Mouse (Mus musculus) liver, adult 2 months (tissue): ENCODE measurements around the gene Aip. TPM values are rescaled to one million over a fixed set of nuclear protein-coding genes. Genes with fewer than 3 reads are reported as not detected.

ENCODE experiments used
- DNase-seq: peaks from one replicate; pipeline ENCODE4 v3.0.0-alpha.2; 2011; ENCODE audit warnings: low read depth, low spot score; ENCODE audit errors: extremely low read depth
- H3K27ac ChIP-seq: fragments of 200-500 bp; replicated peaks from 2 replicates; pipeline ENCODE4 v1.5.1; 2012; ENCODE audit warnings: low read depth, mild to moderate bottlenecking, control low read depth, inconsistent platforms, low read length; ENCODE audit not compliant: insufficient read depth
- H3K27me3 ChIP-seq: fragments of 200-500 bp; 2 replicates; pipeline ENCODE4 v1.6.1; 2012; ENCODE audit warnings: mild to moderate bottlenecking, moderate library complexity, low read length, inconsistent platforms; ENCODE audit not compliant: control insufficient read depth, insufficient read depth
- H3K36me3 ChIP-seq: fragments of 200-500 bp; 2 replicates; pipeline ENCODE4 v1.6.1; 2012; ENCODE audit warnings: low read length, inconsistent platforms; ENCODE audit not compliant: control insufficient read depth, insufficient read depth
- H3K4me1 ChIP-seq: fragments of 200-500 bp; 2 replicates; pipeline ENCODE4 v1.6.1; 2011; ENCODE audit warnings: low read length; ENCODE audit not compliant: control insufficient read depth, insufficient read depth
- H3K4me3 ChIP-seq: fragments of 200-500 bp; 2 replicates; pipeline ENCODE4 v1.5.1; 2011; ENCODE audit warnings: low read depth, mild to moderate bottlenecking, control low read depth, low read length, moderate library complexity; ENCODE audit not compliant: insufficient read depth
- H3K79me2 ChIP-seq: fragments of 200-500 bp; 2 replicates; pipeline ENCODE4 v1.6.1; 2012; ENCODE audit warnings: inconsistent platforms, mild to moderate bottlenecking, low read length, moderate library complexity; ENCODE audit not compliant: control insufficient read depth, insufficient read depth
- H3K9ac ChIP-seq: fragments of 200-500 bp; 2 replicates; pipeline ENCODE4 v1.6.1; 2012; ENCODE audit warnings: low read depth, mild to moderate bottlenecking, control low read depth, inconsistent platforms, low read length
- CTCF ChIP-seq: fragments of 200-500 bp; IDR thresholded peaks from 2 replicates; pipeline ENCODE4 v1.5.1; 2011; ENCODE audit warnings: low read depth, low read length, control low read depth
- POLR2A ChIP-seq: fragments of 200-500 bp; IDR thresholded peaks from 2 replicates; pipeline ENCODE4 v1.6.1; 2011; ENCODE audit warnings: low read length, control low read depth; ENCODE audit not compliant: insufficient read depth; ENCODE audit errors: extremely low read depth
- WGBS: fragments of 180-500 bp; shearing (Covaris S2); methylation state at CpG from one replicate; pipeline ENCODE4 v1.1.7; 2018; 5-methylcytosine and 5-hydroxymethylcytosine counted together
- polyA plus RNA-seq: library from polyadenylated mRNA; depleted of rRNA; stranded (reverse); fragments of >200 nt; gene quantifications from 2 replicates; pipeline ENCODE4 v1.2.3, GENCODE M21; 2012
- total RNA-seq: library from RNA; depleted of rRNA; stranded (reverse); fragments of >200 nt; gene quantifications from 2 replicates; pipeline ENCODE4 v1.2.3, GENCODE M21; 2014

Gene Aip
- total and polyA plus RNA-seq, 2 experiments: 16.5 to 30.0 TPM

DNA sequence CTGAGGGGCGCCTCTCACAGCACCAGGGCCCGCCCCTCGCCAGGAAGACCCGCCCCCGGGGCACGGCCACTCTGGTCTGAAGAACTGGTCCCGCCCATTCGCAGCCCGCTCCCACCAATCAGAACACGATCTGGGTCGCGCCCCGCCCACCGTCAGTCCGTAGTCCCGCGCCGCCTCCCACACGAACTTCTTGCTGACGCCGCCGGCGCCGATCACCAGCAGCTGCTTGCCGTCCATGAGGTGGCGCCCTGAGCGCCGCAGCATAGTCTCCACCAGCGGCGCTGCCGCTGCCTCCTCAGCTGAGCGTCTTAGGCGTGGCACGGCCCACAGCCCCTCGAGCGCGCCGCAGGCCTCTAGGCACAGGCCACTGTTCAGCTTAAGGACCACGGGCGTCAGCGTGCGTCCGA, 43.7 kb upstream of the Aip start:
- peak overlapping the region; percentile 53 for H3K27ac ChIP-seq
- TF ChIP-seq POLR2A: peak; percentile 88
- TF ChIP-seq CTCF: peak; percentile 87
- H3K36me3 ChIP-seq: no peaks in the 10 kb centered on the region
- peaks cover 3% of the 10 kb centered on the region for H3K4me1 ChIP-seq
- DNase-seq: peak; percentile 87
- H3K4me3 ChIP-seq: peak overlapping the region; percentile 68
- H3K27me3 ChIP-seq: no peaks in the 10 kb centered on the region
- peak overlapping the region; percentile 80 for H3K9ac ChIP-seq
- WGBS: 1% methylated on average over 43 of the region's 43 CpGs
- H3K79me2 ChIP-seq: no peaks in the 10 kb centered on the region

DNA sequence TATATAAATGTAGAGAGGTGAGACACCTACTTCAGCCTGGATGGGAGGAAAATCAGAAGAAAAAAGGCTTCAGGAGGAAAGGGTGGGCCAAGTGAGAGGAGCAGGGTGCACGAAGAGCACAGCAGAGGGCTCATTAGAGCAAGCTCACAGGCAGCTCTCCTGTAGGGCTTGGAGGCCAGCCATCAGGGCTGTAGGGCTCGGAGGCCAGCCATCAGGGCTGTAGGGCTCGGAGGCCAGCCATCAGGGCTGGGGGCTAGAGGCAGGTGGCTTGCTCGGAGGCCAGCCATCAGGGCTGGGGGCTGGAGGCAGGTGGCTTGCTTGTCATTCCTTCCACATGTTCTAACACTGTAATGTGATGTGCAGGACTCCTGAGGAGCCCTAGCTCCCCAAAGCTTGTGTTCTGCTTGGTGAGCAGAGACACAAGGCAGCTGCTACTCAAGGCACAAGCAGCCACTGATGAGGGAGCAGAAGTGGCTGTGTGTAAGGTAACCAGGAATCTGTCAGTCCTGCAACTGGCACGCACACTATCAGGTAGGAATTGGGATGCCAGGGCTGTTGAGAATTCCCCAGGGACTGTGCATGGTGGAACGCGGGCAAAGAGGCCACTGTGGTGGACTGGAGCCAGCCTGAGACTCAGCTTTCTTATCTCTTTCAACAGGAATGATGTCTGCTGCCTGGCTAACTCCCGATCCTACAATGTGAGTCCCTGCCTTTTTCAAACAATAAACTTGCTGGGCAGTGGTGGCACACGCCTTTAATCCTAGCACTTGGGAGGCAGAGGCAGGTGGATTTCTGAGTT, 41.2 kb upstream of the Aip start:
- no peaks in the 10 kb centered on the region for H3K36me3 ChIP-seq
- H3K4me1 ChIP-seq: peaks cover 6% of the 10 kb centered on the region
- no peak for TF ChIP-seq POLR2A
- no peak for TF ChIP-seq CTCF
- no peaks in the 10 kb centered on the region; the same call in 1 of the 2 replicates for H3K79me2 ChIP-seq
- no peak overlapping the region for H3K4me3 ChIP-seq
- no peak for DNase-seq
- H3K27me3 ChIP-seq: no peaks in the 10 kb centered on the region
- H3K9ac ChIP-seq: no peak overlapping the region
- H3K27ac ChIP-seq: no peak overlapping the region
- WGBS: 88% methylated on average over 9 of the region's 9 CpGs

DNA sequence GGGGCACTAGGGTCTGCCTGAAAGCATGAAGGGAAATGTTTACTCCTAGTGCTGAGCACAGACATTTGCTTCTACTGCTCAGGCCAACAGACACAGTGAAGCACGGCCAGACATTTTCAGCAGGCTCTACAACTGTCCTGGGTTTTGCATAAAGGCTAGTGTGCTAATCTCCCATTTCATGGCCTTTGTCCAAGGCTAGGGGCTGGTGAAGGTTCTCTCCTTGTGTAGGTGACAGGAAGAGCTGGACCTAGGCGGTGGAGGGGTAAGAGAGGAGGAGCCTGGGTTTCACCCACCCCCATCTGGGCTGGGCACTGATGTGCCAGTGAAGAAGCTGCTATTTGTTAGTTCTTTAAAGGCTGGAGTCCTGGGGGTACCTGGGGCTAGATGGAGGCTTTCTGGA, 39.1 kb upstream of the Aip start:
- Histone ChIP-seq H3K9ac (no peak overlapping the region), H3K4me1 (peaks cover 3% of the 10 kb centered on the region; the same call in 1 of the 2 replicates), H3K36me3 (peaks cover 6% of the 10 kb centered on the region; the same call in 1 of the 2 replicates), H3K27me3 (no peaks in the 10 kb centered on the region), H3K79me2 (no peaks in the 10 kb centered on the region; the same call in 1 of the 2 replicates), H3K27ac (no peak overlapping the region), H3K4me3 (no peak overlapping the region)
- no peak for DNase-seq
- TF ChIP-seq CTCF (no peak), POLR2A (no peak)
- WGBS: 93% methylated on average over 2 of the region's 2 CpGs

DNA sequence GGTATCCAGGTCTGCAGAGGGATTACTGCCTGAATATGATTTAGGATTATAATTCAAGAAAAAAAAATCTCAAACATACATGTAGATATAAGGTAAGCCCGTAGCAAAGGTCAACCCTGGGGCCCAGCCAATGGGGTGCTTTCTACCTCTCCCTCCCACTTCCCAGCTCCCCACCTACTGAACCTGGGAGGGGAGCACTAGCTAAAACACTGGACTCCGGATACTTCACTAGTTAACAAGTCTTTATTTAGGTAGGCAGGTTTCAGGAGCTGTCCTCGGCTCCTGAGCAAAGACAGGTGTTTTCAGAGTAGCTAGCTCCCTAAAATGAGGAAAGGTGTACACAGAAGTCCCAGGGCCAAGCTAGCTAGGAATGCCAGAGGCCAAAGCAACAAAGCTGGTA, 38.4 kb upstream of the Aip start:
- Histone ChIP-seq H3K27ac (no peak overlapping the region), H3K4me3 (no peak overlapping the region), H3K27me3 (no peaks in the 10 kb centered on the region), H3K4me1 (peaks cover 3% of the 10 kb centered on the region; the same call in 1 of the 2 replicates), H3K36me3 (peaks cover 6% of the 10 kb centered on the region; the same call in 1 of the 2 replicates), H3K79me2 (no peaks in the 10 kb centered on the region; the same call in 1 of the 2 replicates), H3K9ac (no peak overlapping the region)
- TF ChIP-seq POLR2A (no peak), CTCF (no peak)
- no peak for DNase-seq
- WGBS: 58% methylated on average over 3 of the region's 3 CpGs

DNA sequence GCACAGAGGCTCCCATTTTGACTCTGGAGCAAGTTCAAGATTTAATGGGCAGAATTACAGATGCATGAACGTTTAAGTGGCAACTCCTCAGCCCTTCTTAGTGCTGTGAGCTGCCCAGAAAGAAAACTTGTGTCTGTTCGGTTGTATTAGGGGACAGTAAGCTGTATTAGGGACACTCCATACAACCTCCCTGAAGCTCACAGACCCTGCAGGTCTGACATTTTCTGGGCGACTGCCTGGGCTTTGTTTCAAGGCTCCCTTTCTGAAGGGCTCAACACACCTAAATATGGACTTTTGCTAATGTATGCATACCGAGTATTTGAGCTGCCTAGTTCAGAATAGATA, 37.9 kb upstream of the Aip start:
- H3K9ac ChIP-seq: peak overlapping the region; percentile 36
- WGBS: 41% methylated on average over 4 of the region's 4 CpGs
- no peaks in the 10 kb centered on the region; the same call in 1 of the 2 replicates for H3K79me2 ChIP-seq
- H3K27ac ChIP-seq: no peak overlapping the region; the same call in 1 of the 2 replicates
- H3K27me3 ChIP-seq: no peaks in the 10 kb centered on the region
- peak overlapping the region; percentile 60 for H3K4me3 ChIP-seq
- H3K4me1 ChIP-seq: peaks cover 3% of the 10 kb centered on the region; the same call in 1 of the 2 replicates
- no peak for DNase-seq
- TF ChIP-seq POLR2A (no peak), CTCF (no peak)
- H3K36me3 ChIP-seq: peaks cover 8% of the 10 kb centered on the region; the same call in 1 of the 2 replicates
